Mouse (Mus musculus) ES-Bruce4 (cell line): ENCODE measurements at regions not wholly inside any gene's neighbourhood (a gene's known extent, or its start where the extent isn't known, plus 50 kb on each side); places are given as distances from the start of the nearest gene placed in this dataset.

Experiments used
- CTCF ChIP-seq: IDR thresholded peaks from one replicate; pipeline ENCODE4 v1.8.1; 2011; ENCODE audit warnings: low read depth, low read length
- EP300 ChIP-seq: IDR thresholded peaks from 2 replicates; pipeline ENCODE4 v1.6.1; 2011; ENCODE audit warnings: low read depth, low read length; ENCODE audit not compliant: insufficient read depth
- POLR2A ChIP-seq: IDR thresholded peaks from one replicate; pipeline ENCODE4 v1.8.1; 2011; ENCODE audit warnings: low read length; ENCODE audit not compliant: insufficient read depth

GRCm38 (mm10) chr3:29831346-29831745, 716.5 kb downstream of the Mecom start:
- TF ChIP-seq EP300 (no peak), POLR2A (no peak), CTCF (no peak)
